Mouse (Mus musculus) heart, postnatal 25 days (tissue): ENCODE results near the gene Fam19a1. TPM values are rescaled to one million over a fixed set of nuclear protein-coding genes. Genes with fewer than 3 reads are reported as not detected.
"Not testable (repeated sequence)": the region's sequence is repeated elsewhere in the genome, so short reads cannot be mapped to it uniquely, and the experiment has no call there.

Source experiments
- DNase-seq: peaks from one replicate; pipeline ENCODE4 v3.0.0; 2022; ENCODE audit warnings: low spot score
- intact Hi-C: fragments of 180-260 bp; cut with DNase I; formaldehyde crosslinking; loops from one replicate; pipeline ENCODE4 v1.15.1; 2025
- total RNA-seq, 2 experiments: library from RNA; stranded (reverse); gene quantifications; 2 replicates each; pipeline ENCODE4 v1.2.3; 2021

Gene Fam19a1
- total RNA-seq = under 1 TPM in 1 of 2 experiments, not detected in 1; 0.08 TPM

DNA sequence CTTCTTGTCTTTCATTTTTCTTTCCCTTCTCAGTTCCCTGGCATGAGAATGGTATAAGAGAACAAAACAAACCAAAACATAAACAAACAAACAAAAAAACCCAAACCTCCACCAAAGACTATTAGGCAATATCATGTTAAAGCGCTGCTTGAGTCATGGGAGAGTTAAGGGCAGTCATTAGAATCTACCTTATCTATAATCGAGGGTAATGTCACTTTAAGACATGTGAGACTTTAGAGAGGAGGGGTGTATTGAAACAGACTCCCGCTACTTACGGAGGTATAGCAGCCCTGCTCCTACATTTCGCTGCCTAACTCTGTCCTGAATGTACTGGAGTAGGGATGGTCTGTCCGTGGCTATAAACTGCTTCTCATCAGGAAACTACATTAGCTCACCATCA lies at the start of gene Fam19a1:
Fam19a1 (plus strand) TSS at position 301 of the 400 bp plus-strand sequence.
- intact Hi-C loops = no loop called here
- no peak for DNase-seq

DNA sequence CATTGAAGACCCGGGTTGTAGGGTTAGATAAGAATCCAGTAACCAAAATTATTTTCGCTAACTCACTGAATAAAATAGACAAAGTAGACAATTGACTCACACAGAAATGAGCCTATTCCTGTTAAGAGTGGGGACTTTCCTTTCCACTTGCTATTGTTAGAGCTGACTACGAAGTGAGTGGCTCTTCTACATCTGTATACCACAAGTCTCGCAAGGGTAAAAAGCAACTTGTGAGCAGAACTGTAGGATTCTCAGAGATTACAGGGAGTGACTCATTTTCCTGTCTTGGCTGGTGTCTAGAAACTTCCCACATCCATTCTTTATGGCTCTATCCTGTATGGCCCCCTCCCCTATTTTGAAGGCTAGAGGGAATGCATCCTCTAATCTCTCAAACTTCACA lies 41.9 kb upstream of the Fam19a1 start:
- intact Hi-C loops = no loop called here
- no peak for DNase-seq

DNA sequence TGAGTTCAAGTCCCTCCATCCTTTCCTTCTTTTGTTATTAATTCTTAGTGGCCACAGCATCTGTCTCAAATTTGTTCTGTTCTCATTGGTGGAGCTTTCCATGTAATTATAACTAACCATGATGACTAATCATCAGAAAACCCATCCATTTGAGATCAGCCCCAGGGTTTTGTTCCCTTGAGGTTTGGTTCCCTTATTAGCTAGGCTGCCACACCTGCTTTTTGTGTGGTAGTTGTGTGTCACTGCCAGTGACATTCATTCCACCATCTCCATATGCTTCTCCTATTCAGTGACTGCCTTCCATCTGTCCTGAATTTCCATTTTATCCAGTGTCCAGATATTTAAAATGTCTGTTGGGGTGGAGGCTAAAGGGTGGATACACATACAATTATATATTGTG lies 41.4 kb upstream of the Fam19a1 start:
- no peak for DNase-seq
- intact Hi-C loops = no loop called here

DNA sequence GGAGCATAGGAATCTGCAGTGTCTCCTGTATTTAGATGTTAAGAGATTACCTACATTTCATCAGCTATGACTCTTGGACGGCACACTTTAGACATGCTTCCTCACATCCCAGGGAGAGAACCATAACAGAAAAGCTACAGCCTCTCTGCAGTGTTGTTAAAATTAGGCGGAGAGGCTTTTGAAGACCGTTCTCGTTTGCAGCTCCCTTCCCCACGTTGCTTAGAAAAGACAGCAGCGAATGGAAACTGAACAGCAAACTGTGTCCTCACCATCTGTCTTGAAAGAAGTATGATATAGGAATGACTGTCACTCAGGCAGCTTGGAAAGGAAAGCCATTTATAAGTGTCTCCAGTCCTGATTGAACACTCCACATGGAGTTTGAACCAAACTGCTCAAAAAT lies 23.0 kb upstream of the Fam19a1 start:
- intact Hi-C loops = no loop called here
- no peak for DNase-seq

DNA sequence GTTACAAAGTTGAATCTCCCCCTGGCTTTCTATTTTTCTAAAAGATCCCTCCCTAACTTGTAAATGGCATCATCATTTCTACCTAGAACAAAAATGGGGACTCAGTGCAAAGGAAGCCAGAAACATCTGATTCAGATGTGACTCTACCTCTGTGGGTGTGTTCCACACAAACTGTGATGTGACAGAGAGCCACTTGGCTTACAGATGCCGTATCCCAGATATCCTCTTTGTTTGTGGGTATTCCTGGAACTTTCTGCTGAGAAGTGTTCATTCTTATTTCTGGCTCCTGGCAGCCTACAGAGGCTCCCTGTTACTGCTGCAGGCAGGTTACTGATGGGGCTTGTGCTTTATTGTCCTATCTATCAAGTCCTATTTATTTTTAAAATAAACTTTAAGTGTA lies 19.2 kb upstream of the Fam19a1 start:
- intact Hi-C loops = no loop called here
- DNase-seq = no peak

DNA sequence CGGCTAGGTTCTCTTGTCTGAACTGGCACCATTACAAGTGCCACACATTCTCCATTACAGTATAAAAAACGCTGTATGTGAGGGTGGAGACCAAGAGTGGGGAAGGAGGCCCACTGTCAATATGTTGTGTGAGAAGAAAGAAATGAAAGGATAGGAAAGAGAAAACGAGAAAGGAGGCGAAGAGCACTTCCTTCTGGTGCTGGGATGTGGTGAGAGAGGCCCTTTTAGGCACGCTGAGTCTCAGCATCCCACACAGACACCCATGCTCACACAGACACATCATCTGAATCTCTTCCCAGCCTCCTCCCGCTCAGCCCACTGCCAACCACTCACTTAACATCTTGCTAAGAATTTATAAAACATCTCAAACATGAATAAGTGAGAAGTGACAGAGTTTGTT lies 14.7 kb upstream of the Fam19a1 start:
- DNase-seq = no peak
- intact Hi-C loops = no loop called here

DNA sequence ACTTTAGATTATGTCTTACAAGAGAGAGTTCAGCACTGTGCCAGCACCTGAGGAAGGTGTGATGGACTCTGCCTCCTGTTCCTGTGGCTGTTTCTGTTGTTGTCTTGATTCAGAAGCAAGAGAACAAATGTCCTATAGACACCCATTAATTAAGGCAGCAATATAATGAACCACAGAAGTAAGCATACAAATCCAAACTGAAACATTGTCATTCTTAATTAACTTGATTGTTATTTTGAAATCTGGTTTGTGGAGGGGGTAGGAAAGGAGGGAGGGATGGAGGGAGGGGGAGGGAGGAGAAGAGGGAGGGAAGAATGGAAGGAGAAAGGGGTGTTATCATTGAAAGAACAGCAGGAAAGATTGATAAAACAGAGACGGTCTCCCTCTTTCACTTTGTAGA lies 1.3 kb upstream of the Fam19a1 start:
- intact Hi-C loops = no loop called here

DNA sequence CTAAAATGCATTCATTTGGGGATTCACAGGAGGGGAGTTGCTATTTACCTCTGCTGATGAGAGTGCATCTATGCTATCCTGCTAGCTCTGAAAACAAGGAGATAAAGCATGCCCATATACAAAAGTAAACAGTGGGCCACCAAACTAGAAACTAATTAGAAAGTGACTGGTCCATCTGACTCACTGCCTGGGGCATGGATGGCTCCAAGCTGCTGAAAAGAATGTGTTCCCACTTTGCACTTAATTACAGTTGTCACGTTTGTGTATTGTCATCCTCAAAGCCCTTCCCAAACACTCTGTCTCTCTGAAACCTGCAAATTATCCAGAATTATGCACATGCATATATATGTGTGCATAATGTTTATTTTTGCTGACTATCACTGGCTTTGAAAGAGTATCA lies 1.2 kb downstream of the Fam19a1 start:
- no peak for DNase-seq
- intact Hi-C loops = no loop called here

More for the DNA sequence above, 1.3 kb upstream of the Fam19a1 start:
- DNase-seq = no peak

DNA sequence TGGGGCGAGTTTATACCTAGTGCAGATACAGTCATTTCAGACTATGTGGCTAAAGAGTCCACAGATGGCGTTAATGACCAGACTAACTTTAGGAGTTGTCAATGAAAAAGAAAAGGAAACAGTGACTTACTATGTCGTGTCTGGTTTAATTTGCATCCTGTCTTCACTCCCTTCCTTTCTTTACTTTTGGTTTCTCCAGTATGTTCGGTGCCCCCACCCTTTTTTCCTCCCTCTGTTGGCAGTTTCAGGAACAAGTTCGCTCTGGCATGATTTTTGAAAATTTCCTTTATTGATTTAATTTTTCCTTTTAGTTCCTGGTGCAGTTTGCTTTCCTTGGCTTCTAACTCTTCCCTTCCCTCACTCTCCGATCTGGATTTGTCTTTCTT lies 3.2 kb downstream of the Fam19a1 start:
- DNase-seq = no peak
- intact Hi-C loops = no loop called here

DNA sequence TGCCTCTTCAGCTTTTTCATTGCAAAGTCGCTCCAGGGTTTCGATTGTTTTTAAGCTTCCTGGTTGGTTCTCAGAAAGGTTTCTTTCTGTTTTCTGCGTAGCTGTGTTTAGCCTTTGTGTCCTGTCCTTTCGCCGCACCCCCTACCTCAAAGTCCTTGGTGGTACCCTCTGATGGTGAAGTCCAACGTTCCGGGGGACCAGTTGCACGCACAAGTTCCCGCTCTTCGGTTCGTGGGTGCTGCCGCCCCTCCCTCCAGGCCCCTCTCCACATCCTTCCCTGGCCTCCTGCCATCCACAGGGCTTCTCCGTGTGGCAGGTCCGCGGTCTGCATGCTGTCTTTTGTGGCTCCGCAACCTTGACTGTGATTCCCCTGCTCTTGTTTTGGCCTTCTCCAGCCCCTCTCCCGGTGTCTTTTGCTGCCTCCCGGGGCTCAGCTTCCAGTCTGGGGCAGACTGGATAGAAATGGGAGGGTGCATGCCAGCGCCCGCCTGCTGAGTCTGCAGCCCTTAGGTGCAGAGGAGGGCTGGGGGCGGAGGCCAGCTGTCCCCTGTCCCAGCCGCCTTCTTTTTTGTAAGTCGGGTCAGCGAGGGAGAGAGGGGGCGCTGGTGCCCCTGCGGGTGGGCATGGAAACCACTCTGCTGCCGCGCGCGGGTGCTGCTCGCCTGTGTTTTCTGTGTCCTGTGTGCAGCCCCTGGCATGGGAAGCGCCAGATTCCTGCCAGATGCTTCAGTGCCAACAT lies 3.7 kb downstream of the Fam19a1 start:
- DNase-seq = peak; percentile 1
- intact Hi-C loops = no loop called here

DNA sequence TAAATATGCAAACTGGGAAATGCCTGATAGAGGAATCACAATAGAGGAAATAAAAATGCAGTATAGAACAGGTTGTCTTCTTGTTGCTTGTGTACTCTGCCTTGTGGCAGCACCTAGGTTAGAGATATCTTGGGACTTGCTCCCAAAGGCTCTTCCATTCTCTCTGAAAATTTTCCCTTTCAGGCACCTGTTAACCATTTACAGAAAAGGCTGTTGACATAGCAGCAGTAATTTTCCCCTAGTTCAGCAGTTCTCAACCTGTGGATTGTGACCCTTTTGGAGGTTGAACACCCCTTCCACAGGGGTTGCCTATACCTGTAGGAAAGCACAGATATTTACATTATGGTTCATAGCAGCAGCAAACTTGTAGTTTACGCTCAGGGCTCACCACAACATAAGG lies 30.4 kb downstream of the Fam19a1 start:
- no peak for DNase-seq
- intact Hi-C loops = no loop called here

DNA sequence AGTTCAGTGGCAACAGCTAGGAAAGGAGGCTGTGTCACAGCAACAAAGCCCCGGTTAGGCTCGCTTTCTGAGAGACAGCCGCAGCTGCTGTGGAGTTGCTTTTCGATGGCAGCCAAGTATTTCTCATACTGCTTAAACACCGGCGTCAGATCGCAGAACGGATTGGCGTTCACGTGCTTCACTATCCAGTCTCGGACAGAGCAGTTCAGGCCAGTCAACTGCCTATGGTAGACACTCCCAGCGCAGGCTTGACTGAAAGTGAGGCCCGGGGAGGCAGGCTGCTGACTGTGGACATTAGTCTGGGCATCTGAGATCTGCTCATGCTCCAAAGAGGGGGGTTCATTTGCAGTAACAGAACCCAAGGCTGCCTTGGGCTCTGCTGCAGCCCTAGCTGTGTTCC lies 52.4 kb downstream of the Fam19a1 start:
- DNase-seq = no peak
- intact Hi-C loops = no loop called here

DNA sequence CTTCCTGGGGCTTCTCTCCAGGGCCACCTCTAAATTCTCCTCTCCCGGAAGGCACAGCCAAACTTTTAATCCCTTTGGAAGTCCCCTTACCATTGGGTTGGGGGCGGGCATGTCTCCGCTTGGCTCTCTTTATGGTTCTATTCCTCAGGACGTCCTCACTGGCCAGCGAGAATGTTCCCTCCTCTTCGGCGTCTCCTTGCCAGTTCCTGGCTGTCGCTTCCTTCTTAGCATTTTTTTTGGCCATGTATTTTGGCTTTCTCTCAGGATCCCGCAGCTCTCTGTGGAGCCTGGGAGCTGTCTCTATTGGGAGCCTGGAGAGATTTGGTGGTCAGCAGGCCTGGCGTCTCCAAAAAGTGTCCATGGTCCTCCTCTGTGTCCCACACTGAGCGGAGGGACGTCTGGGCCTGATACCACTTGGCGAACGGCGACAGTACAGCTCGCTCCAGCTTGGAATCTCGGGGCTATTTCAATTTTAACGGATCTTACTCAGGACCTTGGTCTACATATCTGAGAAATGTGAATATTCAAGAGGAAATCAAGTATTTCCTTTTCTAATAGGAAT lies 52.9 kb downstream of the Fam19a1 start, which contains the start of gene 1700123L14Rik:
1700123L14Rik (minus strand) TSS at position 426 of the 562 bp plus-strand sequence.
- peak; percentile 3 for DNase-seq
- intact Hi-C loops = no loop called here

DNA sequence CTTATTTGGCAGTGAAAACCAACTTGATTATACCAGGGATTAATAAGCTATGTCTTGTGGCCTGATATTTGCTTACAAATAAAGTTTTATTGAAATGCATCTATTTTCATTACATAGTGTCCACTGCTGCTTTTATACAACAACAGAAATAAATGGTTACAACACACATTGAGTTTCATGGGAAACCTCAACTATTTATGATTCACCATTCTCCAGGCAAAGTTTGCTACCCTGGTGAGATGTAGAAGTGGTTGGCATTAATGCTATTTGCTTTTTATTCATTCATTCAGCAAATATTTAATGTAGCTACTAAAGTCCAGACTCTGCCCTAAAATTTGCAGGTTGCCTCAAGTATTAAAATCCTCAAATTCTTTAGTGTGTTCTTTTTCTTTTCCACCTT lies 54.1 kb downstream of the Fam19a1 start:
- intact Hi-C loops = no loop called here
- no peak for DNase-seq

DNA sequence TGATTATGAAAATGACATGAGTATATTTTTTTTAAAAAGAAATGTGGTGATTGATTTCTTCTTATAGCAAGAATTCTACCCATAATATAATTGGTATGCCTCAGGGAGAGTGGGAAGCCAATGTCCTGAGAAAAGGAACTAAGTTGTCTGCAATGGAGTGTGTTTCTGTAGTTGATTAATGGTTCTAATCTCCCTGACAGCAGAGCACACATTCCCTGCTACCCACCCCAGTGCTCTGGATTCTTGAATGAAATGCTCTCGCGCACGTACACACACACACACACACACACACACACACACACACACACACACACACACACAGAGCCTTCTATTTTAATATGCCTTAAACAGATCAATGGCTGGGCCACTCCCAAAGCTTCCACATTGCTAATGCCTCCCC lies 60.7 kb downstream of the Fam19a1 start:
- no peak for DNase-seq
- intact Hi-C loops = no loop called here

DNA sequence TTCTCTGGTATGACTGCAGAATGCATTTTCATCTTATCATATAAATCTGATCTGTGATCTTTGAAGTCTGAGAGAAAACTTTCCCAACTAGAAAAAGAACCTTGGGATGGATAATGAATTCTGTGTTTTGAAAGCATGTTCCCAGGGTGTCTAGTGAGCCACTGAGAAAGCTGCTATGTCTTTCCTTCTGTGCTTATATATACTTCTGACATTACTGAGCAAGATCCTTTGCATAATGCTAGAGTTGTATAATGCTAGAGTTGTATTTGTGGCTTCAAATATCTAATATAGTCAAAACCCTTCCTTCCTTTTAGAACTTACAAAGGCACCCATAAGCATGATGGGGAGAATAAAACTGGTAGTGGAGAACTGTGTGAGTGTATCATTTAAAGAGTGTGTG lies 65.6 kb downstream of the Fam19a1 start:
- intact Hi-C loops = no loop called here

DNA sequence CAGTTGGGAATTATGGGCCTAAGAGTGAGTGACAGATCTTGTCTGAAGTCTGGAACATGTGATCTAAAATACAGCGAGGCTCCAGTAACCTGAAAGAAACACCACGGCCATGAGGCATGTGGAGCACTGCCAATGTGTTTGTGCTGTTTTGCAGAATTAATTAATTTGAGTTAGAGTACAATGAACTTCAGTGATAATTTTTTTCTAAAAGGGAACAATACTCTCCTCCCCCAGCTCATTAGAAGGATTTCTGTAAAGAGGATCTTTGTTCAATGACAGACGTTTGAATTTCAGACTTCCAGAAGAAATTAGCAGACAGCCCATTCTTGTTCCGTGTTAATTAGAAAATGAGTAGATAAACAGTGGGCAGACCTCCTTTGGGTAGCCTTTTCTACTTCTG lies 70.4 kb downstream of the Fam19a1 start:
- intact Hi-C loops = no loop called here
- DNase-seq = no peak

More for the DNA sequence above, 65.6 kb downstream of the Fam19a1 start:
- no peak for DNase-seq

DNA sequence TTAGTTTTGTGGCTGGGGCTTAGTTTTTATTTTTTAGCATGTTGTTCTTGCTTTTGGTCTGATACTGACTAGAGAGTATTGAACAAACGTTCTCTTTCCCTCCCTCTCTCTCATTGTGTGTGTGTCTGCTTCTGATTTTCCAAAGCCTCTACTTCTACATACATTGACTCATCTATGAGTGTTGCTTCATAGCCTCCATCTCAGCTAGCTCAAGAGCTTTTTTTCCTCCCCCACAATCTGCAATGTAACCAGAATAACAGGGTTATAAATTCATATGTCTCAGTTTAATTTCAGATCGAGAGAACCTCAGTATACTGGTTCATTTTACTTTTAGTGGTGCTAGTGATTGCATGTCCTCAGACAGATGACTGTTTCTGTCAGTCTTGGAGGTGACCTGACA lies 73.6 kb downstream of the Fam19a1 start:
- no peak for DNase-seq
- intact Hi-C loops = no loop called here

DNA sequence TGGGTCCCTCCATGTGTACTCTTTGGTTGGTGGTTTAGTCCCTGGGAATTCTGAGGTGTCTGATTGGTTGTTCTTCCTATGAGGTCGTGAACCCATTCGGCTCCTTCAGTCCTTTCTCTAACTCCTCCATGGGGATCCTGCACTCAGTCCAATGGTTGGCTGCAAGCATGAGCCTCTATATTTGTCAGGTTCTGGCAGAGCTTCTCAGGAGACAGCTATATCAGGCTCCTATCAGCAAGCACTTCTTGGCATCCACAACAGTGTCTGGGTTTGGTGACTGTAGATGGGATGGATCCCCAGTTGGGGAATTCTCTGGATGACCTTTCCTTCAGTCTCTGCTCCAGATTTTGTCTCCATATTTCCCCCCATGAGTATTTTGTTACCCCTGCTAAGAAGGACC lies 86.0 kb downstream of the Fam19a1 start:
- DNase-seq, intact Hi-C loops: not testable (repeated sequence)

DNA sequence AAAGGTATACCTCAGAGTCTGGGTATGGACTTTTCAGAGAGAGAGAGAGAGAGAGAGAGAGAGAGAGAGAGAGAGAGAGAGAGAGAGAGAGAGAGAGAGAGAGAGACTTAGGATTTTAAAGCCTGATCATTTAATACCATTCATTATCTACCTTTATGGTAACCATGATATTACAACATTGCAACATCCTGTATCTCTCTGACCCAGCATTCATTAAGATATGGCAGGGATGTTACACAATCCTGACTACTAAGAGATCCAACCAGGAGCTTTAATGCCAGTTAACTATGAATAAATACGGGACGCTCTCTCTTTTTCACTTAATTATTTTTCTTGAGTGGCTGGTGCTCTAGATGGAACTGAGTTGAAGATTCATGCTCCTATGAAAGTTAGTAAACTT lies 92.4 kb downstream of the Fam19a1 start:
- intact Hi-C loops = no loop called here
- no peak for DNase-seq

DNA sequence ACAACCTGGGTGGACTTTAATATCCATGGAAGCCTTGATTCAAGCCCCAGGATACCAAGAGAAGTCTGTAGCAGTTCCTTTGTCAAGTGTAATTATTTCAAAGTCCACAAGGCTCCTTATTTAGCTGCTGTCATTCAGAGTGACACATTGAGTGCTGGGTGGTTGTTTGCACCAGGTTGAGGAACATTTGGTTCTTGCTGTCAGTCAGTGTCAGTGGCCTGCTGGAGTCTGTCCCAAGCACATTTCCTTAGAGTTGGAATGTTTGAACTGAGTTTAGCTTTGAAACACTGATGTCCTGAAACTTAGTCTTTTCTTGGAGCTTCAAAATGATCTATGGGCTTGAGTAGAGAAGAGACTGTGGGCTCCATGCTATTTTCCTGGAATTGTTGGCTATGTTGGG lies 121.9 kb downstream of the Fam19a1 start:
- intact Hi-C loops = no loop called here
- no peak for DNase-seq

DNA sequence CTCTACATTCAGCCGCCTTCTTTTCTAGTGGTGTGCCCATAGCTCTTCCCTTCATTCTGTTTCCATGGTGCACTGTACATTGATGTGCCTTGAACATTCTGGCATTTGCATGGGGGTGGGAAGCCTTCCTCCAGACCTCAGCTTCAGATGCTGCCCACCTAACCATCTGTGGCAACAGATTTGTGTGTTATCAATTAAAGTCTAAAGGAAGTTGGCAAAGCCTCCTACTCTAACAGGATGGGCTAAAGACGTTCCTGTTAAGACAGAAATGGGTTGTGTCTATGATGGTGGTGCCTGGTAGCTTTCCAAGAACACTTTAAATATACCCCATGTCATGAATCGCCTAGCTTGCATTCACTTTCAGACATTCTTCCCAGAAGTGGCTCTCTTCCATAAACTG lies 131.4 kb downstream of the Fam19a1 start:
- intact Hi-C loops = no loop called here
- DNase-seq = no peak
